Mouse (Mus musculus) kidney, postnatal 0 days (tissue): Measurements from ENCODE around the gene Ralgps2. TPM values are rescaled to one million over a fixed set of nuclear protein-coding genes. Genes with fewer than 3 reads are reported as not detected.

Source experiments
- ATAC-seq: fragments of 200-750 bp; cut with Nextera tagmentation; replicated peaks from 2 replicates; pipeline ENCODE4 v1.8.0; 2017; ENCODE audit warnings: low read depth, moderate number of reproducible peaks, moderate TSS enrichment, moderate library complexity; ENCODE audit not compliant: low FRiP score
- DNase-seq: peaks from one replicate; pipeline ENCODE4 v3.0.0-alpha.2; 2016; ENCODE audit warnings: low spot score
- H3K27ac ChIP-seq: fragments of 300-500 bp; sonication (generic); 2 replicates; pipeline ENCODE4 v1.5.1; 2014; ENCODE audit warnings: mild to moderate bottlenecking
- H3K27me3 ChIP-seq: fragments of 300-500 bp; sonication (generic); 2 replicates; pipeline ENCODE4 v1.6.1; 2014; ENCODE audit warnings: low read length, mixed read lengths; ENCODE audit not compliant: insufficient read depth
- H3K36me3 ChIP-seq: fragments of 300-500 bp; sonication (generic); 2 replicates; pipeline ENCODE4 v1.6.1; 2014; ENCODE audit warnings: low read length, mixed read lengths; ENCODE audit not compliant: insufficient read depth
- H3K4me1 ChIP-seq: fragments of 300-500 bp; sonication (generic); replicated peaks from 2 replicates; pipeline ENCODE4 v1.6.1; 2014; ENCODE audit warnings: antibody characterized with exemption, low read length, mixed read lengths; ENCODE audit not compliant: insufficient read depth
- H3K4me2 ChIP-seq: fragments of 300-500 bp; sonication (generic); 2 replicates; pipeline ENCODE4 v1.6.1; 2014; ENCODE audit warnings: mild to moderate bottlenecking, low read length, moderate library complexity, mixed read lengths
- H3K4me3 ChIP-seq: fragments of 300-500 bp; sonication (generic); replicated peaks from 2 replicates; pipeline ENCODE4 v1.5.1; 2014; ENCODE audit warnings: low read depth, low read length
- H3K9ac ChIP-seq: fragments of 300-500 bp; sonication (generic); 2 replicates; pipeline ENCODE4 v1.6.1; 2014; ENCODE audit warnings: low read depth, low read length
- H3K9me3 ChIP-seq: fragments of 300-500 bp; sonication (generic); replicated peaks from 2 replicates; pipeline ENCODE4 v1.6.1; 2016; ENCODE audit warnings: low read length, inconsistent platforms, mixed read lengths
- CTCF ChIP-seq: IDR thresholded peaks from 2 replicates; pipeline ENCODE4 v1.5.1; 2016; ENCODE audit warnings: antibody characterized with exemption, low read depth, mild to moderate bottlenecking, moderate library complexity
- whole genome bisulfite sequencing: fragments of 180-500 bp; shearing (Covaris S2); extraction: QIAGEN DNeasy Blood & Tissue Kit; methylation state at CpG from one replicate; pipeline ENCODE4 v1.1.7; 2014; 5-methylcytosine and 5-hydroxymethylcytosine counted together
- polyA plus RNA-seq: library from polyadenylated mRNA; unstranded; fragments of >200 nt; fragmentation: Nextera tagmentation; extraction: Ambion mirVana; gene quantifications from 2 replicates; pipeline ENCODE4 v1.2.1, GENCODE M21; 2015

Gene Ralgps2
- polyA plus RNA-seq, 1 experiment from 2014 or later: 47.2 TPM

- Histone ChIP-seq H3K9me3 (no peaks in the 10 kb centered on the region), H3K36me3 (no peaks in the 10 kb centered on the region), H3K27ac (no peak overlapping the region), H3K4me1 (no peaks in the 10 kb centered on the region), H3K4me2 (no peak overlapping the region), H3K27me3 (no peaks in the 10 kb centered on the region), H3K9ac (no peak overlapping the region), H3K4me3 (no peak overlapping the region)
- WGBS: 72% methylated on average over 5 of the region's 5 CpGs
- ATAC-seq (no peak), DNase-seq (no peak)
- no peak for TF ChIP-seq CTCF
Observed at GRCm38 (mm10) chr1:156852872-156853271, 86.6 kb downstream of the Ralgps2 start.

- no peaks in the 10 kb centered on the region for H3K4me1 ChIP-seq
- DNase-seq (no peak), ATAC-seq (no peak)
- no peaks in the 10 kb centered on the region for H3K9me3 ChIP-seq
- no peak overlapping the region for H3K9ac ChIP-seq
- no peaks in the 10 kb centered on the region for H3K36me3 ChIP-seq
- no peak overlapping the region for H3K4me3 ChIP-seq
- no peak overlapping the region for H3K4me2 ChIP-seq
- no peak for TF ChIP-seq CTCF
- 64% methylated on average over 9 of the region's 9 CpGs for WGBS
- H3K27ac ChIP-seq: no peak overlapping the region
- H3K27me3 ChIP-seq: no peaks in the 10 kb centered on the region
Observed at GRCm38 (mm10) chr1:156852409-156852808, 87.0 kb downstream of the Ralgps2 start.

- no peak overlapping the region for H3K9ac ChIP-seq
- H3K27me3 ChIP-seq: no peaks in the 10 kb centered on the region
- 60% methylated on average over 4 of the region's 4 CpGs for WGBS
- H3K9me3 ChIP-seq: no peaks in the 10 kb centered on the region
- no peak overlapping the region for H3K27ac ChIP-seq
- H3K4me2 ChIP-seq: no peak overlapping the region
- no peak overlapping the region for H3K4me3 ChIP-seq
- no peak for ATAC-seq
- no peaks in the 10 kb centered on the region for H3K4me1 ChIP-seq
- no peak for TF ChIP-seq CTCF
- 0 out of 2 replicates have a peak, but pooled peaks cover 3% of the 10 kb centered on the region for H3K36me3 ChIP-seq
- DNase-seq: peak; percentile 27
Observed at GRCm38 (mm10) chr1:156847098-156847497, 92.3 kb downstream of the Ralgps2 start.

- Histone ChIP-seq H3K36me3 (0 out of 2 replicates have a peak, but pooled peaks cover 3% of the 10 kb centered on the region), H3K4me2 (no peak overlapping the region), H3K4me1 (no peaks in the 10 kb centered on the region), H3K4me3 (no peak overlapping the region), H3K9me3 (no peaks in the 10 kb centered on the region), H3K27me3 (no peaks in the 10 kb centered on the region; the same call in 1 of the 2 replicates), H3K9ac (no peak overlapping the region), H3K27ac (no peak overlapping the region)
- DNase-seq (no peak), ATAC-seq (no peak)
- no peak for TF ChIP-seq CTCF
- 66% methylated on average over 11 of the region's 11 CpGs for WGBS
Observed at GRCm38 (mm10) chr1:156841625-156842339, 97.6 kb downstream of the Ralgps2 start.

- Histone ChIP-seq H3K9me3 (no peaks in the 10 kb centered on the region), H3K27ac (no peak overlapping the region), H3K4me1 (no peaks in the 10 kb centered on the region), H3K4me3 (no peak overlapping the region), H3K9ac (0 out of 2 replicates have a peak overlapping the region, but pooled peaks have one; percentile 35), H3K4me2 (peak overlapping the region; percentile 46), H3K36me3 (no peaks in the 10 kb centered on the region), H3K27me3 (no peaks in the 10 kb centered on the region; the same call in 1 of the 2 replicates)
- WGBS: 4% methylated on average over 6 of the region's 6 CpGs
- DNase-seq: peak; percentile 85
- peak; percentile 81 for ATAC-seq
- TF ChIP-seq CTCF: no peak
Observed at GRCm38 (mm10) chr1:156838695-156839094, 100.7 kb downstream of the Ralgps2 start.

- peak; percentile 31 for DNase-seq
- Histone ChIP-seq H3K9ac (0 out of 2 replicates have a peak within 1 kb of the TSS, but pooled peaks have one; percentile 35), H3K27ac (no peak within 1 kb of the TSS), H3K27me3 (no peaks in the 10 kb centered on the region; the same call in 1 of the 2 replicates), H3K4me3 (no peak within 1 kb of the TSS), H3K4me1 (no peaks in the 10 kb centered on the region), H3K9me3 (no peaks in the 10 kb centered on the region), H3K4me2 (peak within 1 kb of the TSS; percentile 46), H3K36me3 (no peaks in the 10 kb centered on the region)
- 42% methylated on average over 4 of the region's 4 CpGs for WGBS
- ATAC-seq: 0 out of 2 replicates have a peak, but pooled peaks have one; percentile 29
- no peak for TF ChIP-seq CTCF
Observed at GRCm38 (mm10) chr1:156838177-156838576, 101.2 kb downstream of the Ralgps2 start, which contains the start of gene Angptl1. Gene Angptl1 (plus strand): TSS chr1:156838562.
